In genomic region chr12:78981131-78981530, GRCm38 (mm10) we compare ENCODE assay signal across 9 mouse cellular contexts. TPM values are rescaled to one million over a fixed set of nuclear protein-coding genes. Genes with fewer than 3 reads are reported as not detected.
DNase-seq lines count a peak whose midpoint lies in the region; ATAC-seq and TF ChIP-seq lines count a peak whose summit lies in the region.
"Had no signal": no experiment of that assay in that cellular context is flagged by ENCODE, and none has a peak within 500 bp of the region (broad histone marks: within the 10 kb centered on the region; RNA-seq: fewer than 3 reads in every experiment).

No protein-coding gene starts in this region.

- peaks cover 4% of the 10 kb centered on the region; the same call in 1 of the 2 replicates for H3K4me1 ChIP-seq in heart, embryonic 10.5 days
- no peaks in the 10 kb centered on the region for H3K4me1 ChIP-seq in testis, adult 2 months (ENCODE audit: control insufficient read depth, insufficient read depth, low read length)
- peaks cover 10% of the 10 kb centered on the region for H3K4me1 ChIP-seq in liver, embryonic 11.5 days (replicated peaks; ENCODE audit: control insufficient read depth, insufficient read depth, low read length)
- peaks cover 40% of the 10 kb centered on the region; the same call in 1 of the 2 replicates for H3K4me1 ChIP-seq in small intestine, adult 2 months (ENCODE audit: control insufficient read depth, insufficient read depth, insufficient read length, low read length)

- ATAC-seq in liver, embryonic 11.5 days (replicated peaks; ENCODE audit: low FRiP score), result no peak

- peak overlapping the region; percentile 49 for H3K4me2 ChIP-seq in liver, embryonic 11.5 days

- no peaks in the 10 kb centered on the region for H3K9me3 ChIP-seq in heart, embryonic 10.5 days
- H3K9me3 ChIP-seq in liver, embryonic 11.5 days (ENCODE audit: control insufficient read depth, low read length), result no peaks in the 10 kb centered on the region

- DNase-seq in heart, embryonic 10.5 days (ENCODE audit: low spot score), result no peak
- DNase-seq in heart, postnatal 25 days (ENCODE audit: low spot score), result no peak
- DNase-seq in testis, postnatal 14 days (ENCODE audit: low spot score), result no peak
- no peak for DNase-seq in liver, embryonic 11.5 days (ENCODE audit: low spot score)
- DNase-seq in right cerebral cortex, postnatal 14 days, result no peak
- DNase-seq in left cerebral cortex, adult 18-20 months (ENCODE audit: low spot score in 2 of 2), result no peak
- DNase-seq: cerebellum, adult 11 months had no signal

- no peak overlapping the region for H3K27ac ChIP-seq in heart, embryonic 10.5 days
- peak overlapping the region; percentile 25; the same call in 1 of the 2 replicates for H3K27ac ChIP-seq in testis, adult 2 months (ENCODE audit: control insufficient read depth, insufficient read depth, low read depth, low read length)
- peak overlapping the region; percentile 16; the same call in 1 of the 2 replicates for H3K27ac ChIP-seq in liver, embryonic 11.5 days (ENCODE audit: low read depth, low read length)
- H3K27ac ChIP-seq in small intestine, adult 2 months (ENCODE audit: insufficient read depth, low read depth, low read length), result peak overlapping the region; percentile 67

- no peak for TF ChIP-seq POLR2A in testis, adult 2 months (IDR thresholded peaks at IDR 0.05; ENCODE audit: control insufficient read depth, low read depth, low read length)
- no peak for TF ChIP-seq POLR2A in small intestine, adult 2 months (IDR thresholded peaks at IDR 0.05; ENCODE audit: low read depth, low read length)

- no peak for TF ChIP-seq CTCF in testis, adult 2 months (IDR thresholded peaks at IDR 0.05; ENCODE audit: control insufficient read depth, insufficient read depth, insufficient replicate concordance, low read depth, low read length)
- no peak for TF ChIP-seq CTCF in small intestine, adult 2 months (IDR thresholded peaks at IDR 0.05; ENCODE audit: extremely low read depth, insufficient read length, insufficient replicate concordance, low read depth, low read length)

- intact Hi-C loops in heart, postnatal 25 days (cut with DNase I), result no loop called here

- 68% methylated on average over 2 of the region's 2 CpGs for WGBS in heart, embryonic 10.5 days
- WGBS in liver, embryonic 11.5 days, result 55% methylated on average over 2 of the region's 2 CpGs
- WGBS in small intestine, adult 2 months, result 74% methylated on average over 2 of the region's 2 CpGs

- H3K4me3 ChIP-seq in heart, embryonic 10.5 days, result 0 out of 2 replicates have a peak overlapping the region, but pooled peaks have one; percentile 3
- no peak overlapping the region for H3K4me3 ChIP-seq in testis, adult 2 months (ENCODE audit: control insufficient read depth, low read depth, low read length)
- no peak overlapping the region for H3K4me3 ChIP-seq in liver, embryonic 11.5 days (ENCODE audit: low read depth, low read length)
- peak overlapping the region; percentile 48 for H3K4me3 ChIP-seq in small intestine, adult 2 months (ENCODE audit: low read depth, low read length)

- H3K9ac ChIP-seq in liver, embryonic 11.5 days (ENCODE audit: low read depth, low read length), result no peak overlapping the region

- H3K27me3 ChIP-seq in heart, embryonic 10.5 days (ENCODE audit: insufficient read depth, poor library complexity, severe bottlenecking), result peaks cover 4% of the 10 kb centered on the region; the same call in 1 of the 2 replicates
- H3K27me3 ChIP-seq in testis, adult 2 months (ENCODE audit: control insufficient read depth, insufficient read depth, low read length), result no peaks in the 10 kb centered on the region
- H3K27me3 ChIP-seq in liver, embryonic 11.5 days (replicated peaks; ENCODE audit: control insufficient read depth, insufficient read depth, low read length), result no peaks in the 10 kb centered on the region
- H3K27me3 ChIP-seq in small intestine, adult 2 months (ENCODE audit: control insufficient read depth, insufficient read depth, low read length), result no peaks in the 10 kb centered on the region

- H3K36me3 ChIP-seq in heart, embryonic 10.5 days, result no peaks in the 10 kb centered on the region
- H3K36me3 ChIP-seq in testis, adult 2 months (ENCODE audit: control insufficient read depth, insufficient read depth, low read length), result no peaks in the 10 kb centered on the region
- H3K36me3 ChIP-seq in liver, embryonic 11.5 days (ENCODE audit: control insufficient read depth, insufficient read depth, low read length), result no peaks in the 10 kb centered on the region
- H3K36me3 ChIP-seq in small intestine, adult 2 months (ENCODE audit: control insufficient read depth, insufficient read depth, low read length), result no peaks in the 10 kb centered on the region

RNA-seq across cellular contexts. Expression of gene Tmem229b, which starts 26.3 kb away (rescaled TPM):
- polyA plus RNA-seq in heart, embryonic 10.5 days (2016; fragmentation: Nextera tagmentation; extraction: Ambion mirVana), result 1.7 and 2.3 TPM in 2 replicates
- total RNA-seq in heart, postnatal 25 days (2021), result 1 to 10 TPM; 3.8 to 5.0 TPM
- polyA plus RNA-seq in testis, adult 2 months (2012; rRNA removed), result 2.3 and 2.6 TPM in 2 replicates
- polyA plus RNA-seq in liver, embryonic 11.5 days (2014; fragmentation: Nextera tagmentation; extraction: Ambion mirVana), result 5.4 and 5.5 TPM in 2 replicates
- polyA plus RNA-seq in small intestine, adult 2 months (2012; rRNA removed), result 6.6 and 11.7 TPM in 2 replicates
- total RNA-seq in left cerebral cortex, adult 18-20 months (2021), result 10 to 100 TPM; 24.8 to 25.5 TPM

RNA-seq across cellular contexts. Expression of gene Plekhh1, which starts 47.8 kb away (rescaled TPM):
- 5.0 and 5.8 TPM in 2 replicates for polyA plus RNA-seq in heart, embryonic 10.5 days (2016; fragmentation: Nextera tagmentation; extraction: Ambion mirVana)
- 1 to 10 TPM; 2.6 to 3.6 TPM for total RNA-seq in heart, postnatal 25 days (2021)
- 2.7 and 3.3 TPM in 2 replicates for polyA plus RNA-seq in testis, adult 2 months (2012; rRNA removed)
- 0.96 and 1.0 TPM in 2 replicates for polyA plus RNA-seq in liver, embryonic 11.5 days (2014; fragmentation: Nextera tagmentation; extraction: Ambion mirVana)
- polyA plus RNA-seq in small intestine, adult 2 months (2012; rRNA removed), result 8.4 and 18.1 TPM in 2 replicates
- total RNA-seq in left cerebral cortex, adult 18-20 months (2021), result 10 to 100 TPM in 1 of 2 experiments, 1 to 10 TPM in 1; 9.9 to 12.5 TPM

Comparison
In these comparisons a context has a peak if more than half of its experiments do, and no peak if none do; other contexts are left out.
1. H3K4me3 ChIP-seq: peak in heart, embryonic 10.5 days (single experiment) and small intestine, adult 2 months (single experiment); none in testis, adult 2 months (single experiment) and liver, embryonic 11.5 days (single experiment).